Mouse (Mus musculus): Measurements from ENCODE around the gene 1700025G04Rik.

1700025G04Rik gene

DNA sequence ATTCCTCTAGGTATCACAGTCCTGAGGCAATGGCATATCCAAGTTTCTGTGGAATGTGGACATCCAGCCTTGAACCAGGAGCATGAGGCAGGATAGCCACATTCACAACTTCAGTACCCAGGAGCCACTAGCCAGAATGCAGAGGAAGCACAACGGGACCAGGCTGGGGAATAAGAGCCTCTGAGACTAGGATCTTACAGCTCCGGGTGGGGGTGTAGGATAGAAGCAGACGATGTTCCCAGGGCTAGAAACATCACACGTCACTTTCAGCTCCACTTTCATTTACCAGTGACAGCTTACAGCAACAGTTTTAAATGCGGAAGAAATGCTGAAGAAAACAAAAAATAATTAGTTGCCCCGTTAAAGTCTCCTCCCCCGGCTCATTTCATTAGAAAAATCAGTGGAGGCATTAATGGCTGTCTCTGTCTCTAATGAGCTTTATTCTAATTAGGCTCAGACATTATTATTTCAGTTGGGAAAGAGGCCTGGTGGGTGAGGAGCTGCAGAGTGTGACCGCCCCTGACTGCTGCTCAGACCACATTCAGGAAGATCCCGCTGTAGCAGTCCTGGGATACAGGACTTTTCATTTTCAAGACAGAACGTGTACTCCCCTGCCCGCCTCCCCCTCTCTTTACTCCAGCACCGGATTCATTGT, 189.1 kb downstream of the 1700025G04Rik start:
- DNase-seq (ENCODE audit: low read depth, low spot score), result no peak

DNA sequence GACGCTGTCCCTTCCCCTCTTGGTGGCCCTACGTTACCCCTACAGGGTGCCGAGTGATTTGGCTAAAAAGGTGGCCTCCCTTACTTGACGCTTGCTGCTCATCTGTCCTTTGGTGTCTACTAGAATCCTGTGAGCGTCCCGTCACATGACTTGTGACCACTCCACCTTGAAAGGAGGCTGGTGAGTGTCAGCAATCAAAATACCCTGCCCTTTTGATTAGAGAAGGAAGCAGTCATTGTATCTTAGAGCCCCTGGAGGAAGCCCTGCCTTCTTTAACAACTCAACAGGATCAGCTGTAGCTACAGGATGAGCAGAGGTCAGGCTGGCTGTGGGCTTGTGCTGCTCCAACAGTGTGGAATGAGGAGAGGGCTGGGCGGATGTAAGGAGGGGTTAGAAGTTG, 190.0 kb downstream of the 1700025G04Rik start:
- DNase-seq (ENCODE audit: low read depth, low spot score), result no peak

DNA sequence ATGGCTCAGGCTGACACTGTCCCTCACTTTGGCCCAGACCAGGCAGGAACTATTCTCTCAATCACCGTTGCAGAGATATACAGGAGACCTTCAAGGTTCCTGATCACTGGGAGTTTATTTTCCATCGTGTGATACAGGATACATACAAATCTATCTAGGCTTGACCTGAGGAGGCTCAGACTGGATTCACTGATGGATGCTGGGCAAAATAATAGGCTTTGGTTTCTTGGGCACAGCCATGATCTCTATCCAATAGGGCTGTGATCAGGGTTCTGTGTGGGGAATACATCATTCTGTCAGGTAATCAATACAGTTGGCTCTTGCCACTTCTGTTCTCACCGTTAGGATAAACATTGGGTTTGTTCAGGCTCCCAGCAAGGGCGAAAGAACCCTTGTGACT, 194.5 kb downstream of the 1700025G04Rik start:
- no peak for DNase-seq (ENCODE audit: low read depth, low spot score)

DNA sequence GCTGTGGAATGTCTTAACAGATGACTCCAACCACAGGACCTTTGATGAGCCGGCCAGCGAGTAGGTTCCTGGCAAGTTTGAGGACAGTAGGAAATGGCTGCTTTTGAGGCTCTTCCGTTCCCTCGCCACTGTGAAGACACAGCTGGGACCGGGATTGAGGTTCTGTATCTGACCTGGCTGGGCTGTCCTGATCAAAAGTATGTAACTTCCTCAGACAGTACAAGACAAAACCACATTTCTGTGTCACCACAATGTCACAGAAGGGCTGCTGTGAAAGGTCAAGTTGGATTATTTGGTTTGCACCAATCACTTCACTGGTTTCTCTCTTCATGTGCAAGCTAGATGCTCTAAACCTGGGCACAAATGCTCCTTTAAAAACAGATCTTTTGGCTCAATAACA, 195.9 kb downstream of the 1700025G04Rik start:
- no peak for DNase-seq (ENCODE audit: low read depth, low spot score)

DNA sequence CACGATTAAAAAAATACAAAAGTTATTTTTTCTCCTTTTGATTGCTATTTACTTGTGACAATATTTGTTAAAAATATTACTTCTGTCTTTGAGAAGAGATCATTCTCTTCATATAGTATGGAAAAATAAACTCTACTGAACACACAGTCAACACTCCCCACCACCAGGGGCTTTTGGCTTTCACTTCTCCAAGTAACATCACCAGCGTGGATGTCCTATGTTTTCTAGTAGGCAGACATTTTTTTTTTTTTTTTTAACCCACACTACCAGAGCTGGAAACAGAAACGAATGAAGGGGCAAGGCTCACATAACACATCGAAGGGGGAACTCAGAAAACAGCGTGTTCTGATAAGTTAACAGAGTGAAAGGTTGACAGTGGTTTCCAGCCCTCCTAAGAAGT, 197.9 kb downstream of the 1700025G04Rik start:
- peak; percentile 14 for DNase-seq (ENCODE audit: low read depth, low spot score)

DNA sequence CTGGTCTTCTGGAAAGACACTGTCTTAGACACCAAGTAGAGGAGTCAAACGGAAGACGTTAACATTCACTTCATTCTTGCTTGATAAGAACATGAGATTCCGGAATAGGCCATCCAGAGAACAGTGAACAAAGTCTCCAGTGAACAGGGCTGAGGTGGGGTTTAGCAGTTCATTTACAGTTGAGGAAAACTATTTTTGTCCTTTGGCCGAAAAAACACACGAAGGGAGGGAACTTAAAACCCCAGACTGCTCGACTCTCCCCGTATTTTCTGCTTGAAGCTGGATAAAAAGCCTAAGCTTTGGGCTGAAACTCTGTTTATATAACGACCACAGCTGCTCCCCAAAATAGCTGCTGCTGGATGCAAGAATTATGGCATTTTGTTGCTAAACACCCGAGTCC, 198.7 kb downstream of the 1700025G04Rik start:
- DNase-seq (ENCODE audit: low read depth, low spot score), result no peak

DNA sequence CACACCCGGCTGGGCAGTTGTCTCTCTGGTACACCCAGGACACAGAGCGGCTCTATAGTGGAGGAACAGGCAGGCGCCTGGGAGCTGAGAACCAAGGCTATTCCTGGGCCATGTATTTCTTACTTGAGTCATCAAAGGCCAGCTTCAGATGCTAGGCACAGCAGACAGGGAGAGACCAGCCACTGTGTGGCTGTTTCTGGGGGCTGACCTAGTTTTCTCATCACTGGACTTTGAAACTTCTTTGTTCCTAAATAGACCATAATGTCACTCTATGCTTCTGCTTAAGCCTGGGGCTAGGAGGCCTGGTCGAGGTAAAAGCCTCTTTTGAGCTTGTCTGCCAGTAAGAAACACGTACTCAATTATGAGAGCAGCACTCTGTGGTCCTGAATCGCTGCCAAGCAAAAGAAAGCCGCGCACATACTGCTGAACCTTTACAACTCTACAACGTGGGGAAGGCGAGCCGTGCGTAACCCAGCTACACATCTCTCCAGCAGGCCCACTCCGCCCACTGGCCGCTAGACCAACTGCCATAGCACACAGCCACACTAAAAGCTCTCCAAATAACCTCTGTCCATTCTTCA, 199.8 kb downstream of the 1700025G04Rik start:
- no peak for DNase-seq (ENCODE audit: low read depth, low spot score)

DNA sequence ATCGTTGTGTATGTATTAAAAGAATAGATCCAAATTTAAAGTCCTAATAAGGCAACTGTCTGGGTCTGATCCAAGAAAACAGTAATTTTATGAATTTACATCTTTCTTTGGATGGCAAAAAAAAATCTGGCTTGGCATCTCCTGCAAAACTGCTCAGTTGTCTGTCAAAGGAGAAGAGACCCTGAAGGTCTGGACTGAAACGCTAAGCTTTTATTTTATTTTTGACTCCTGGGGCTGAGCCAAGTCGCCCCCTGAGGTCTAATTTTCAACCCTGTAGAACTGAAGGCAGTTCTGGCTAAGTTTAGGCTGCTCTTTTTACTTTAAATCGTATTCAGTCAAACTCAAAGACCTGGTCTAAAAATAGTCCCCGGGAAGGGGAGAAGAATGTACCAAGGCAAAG, 202.3 kb downstream of the 1700025G04Rik start:
- DNase-seq (ENCODE audit: low read depth, low spot score), result no peak

DNA sequence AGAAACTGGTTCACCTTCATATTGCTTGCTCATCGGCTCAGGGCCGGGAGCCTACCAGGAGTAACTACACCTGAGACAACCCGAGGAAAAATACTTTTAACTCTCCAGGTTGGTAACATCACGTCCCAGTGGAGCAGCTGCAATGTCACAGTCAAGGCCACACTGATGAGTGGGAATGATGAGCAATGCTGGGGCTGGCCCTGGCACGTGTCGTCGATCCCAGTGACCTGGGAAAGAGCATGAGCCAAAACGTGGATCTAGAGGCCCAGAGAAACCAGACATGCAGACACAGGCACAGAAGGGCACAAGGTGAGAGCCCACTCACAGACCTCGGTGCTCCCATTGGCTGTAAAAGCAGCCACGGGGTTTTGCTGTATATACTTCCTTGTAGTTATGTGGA, 202.8 kb downstream of the 1700025G04Rik start:
- DNase-seq (ENCODE audit: low read depth, low spot score), result no peak

DNA sequence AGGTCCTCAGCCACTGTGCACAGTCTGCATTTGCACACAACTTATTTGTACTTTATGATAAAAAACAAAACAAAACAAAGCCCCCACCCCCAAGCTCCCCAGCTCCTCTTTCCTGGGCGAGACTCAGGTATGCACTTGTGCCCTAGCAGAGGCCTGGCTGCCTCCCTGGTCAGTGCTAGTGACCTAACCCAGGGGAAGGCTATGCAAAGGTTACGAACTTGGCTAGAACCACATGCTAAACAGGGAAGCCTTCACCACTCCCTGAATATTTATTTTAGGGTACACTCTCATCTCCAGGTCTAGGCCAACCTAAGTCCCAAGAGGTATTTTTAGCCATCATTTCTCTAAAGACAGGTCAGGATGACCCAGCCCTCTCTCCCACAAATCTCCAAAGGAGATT, 203.8 kb downstream of the 1700025G04Rik start:
- DNase-seq (ENCODE audit: low read depth, low spot score), result no peak

DNA sequence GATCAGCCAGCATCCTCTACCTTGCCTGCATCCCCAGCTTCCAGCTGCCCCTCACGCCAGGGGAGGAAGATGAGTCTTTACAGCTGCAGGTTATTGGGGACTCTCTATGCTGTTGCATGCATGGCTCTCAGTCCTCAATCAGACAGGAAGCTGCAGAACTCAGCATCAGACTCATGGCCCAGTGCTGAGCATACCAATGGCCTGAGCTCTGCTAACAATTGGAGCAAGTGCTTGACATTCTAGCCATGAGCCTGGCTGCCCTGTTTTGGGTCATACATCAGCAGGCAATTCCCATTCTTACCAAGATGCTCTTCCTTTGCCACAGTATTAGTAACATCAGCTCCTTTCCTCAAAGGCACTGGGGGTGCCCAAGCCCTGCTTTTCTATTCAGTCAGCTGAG, 208.7 kb downstream of the 1700025G04Rik start:
- DNase-seq (ENCODE audit: low read depth, low spot score), result no peak

DNA sequence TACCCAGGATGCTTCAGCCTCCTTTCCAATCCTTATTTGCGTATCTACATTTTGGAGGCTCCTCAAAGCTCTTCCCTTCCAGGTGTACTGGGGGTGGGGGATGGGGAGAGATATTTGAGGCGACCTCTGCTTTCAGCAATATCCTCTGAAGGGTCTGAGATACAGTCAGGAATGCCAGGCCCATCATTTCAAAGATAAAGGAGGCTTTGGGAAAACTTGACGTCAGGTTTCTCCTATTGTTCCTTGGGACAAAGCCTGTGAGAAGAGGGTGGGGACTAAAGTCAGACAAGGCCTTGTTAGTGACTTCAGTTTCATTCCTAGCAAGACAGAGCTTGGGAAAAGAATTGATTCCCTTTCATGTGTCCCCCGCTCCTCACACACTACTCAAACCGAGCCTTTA, 209.2 kb downstream of the 1700025G04Rik start:
- DNase-seq (ENCODE audit: low read depth, low spot score), result no peak

DNA sequence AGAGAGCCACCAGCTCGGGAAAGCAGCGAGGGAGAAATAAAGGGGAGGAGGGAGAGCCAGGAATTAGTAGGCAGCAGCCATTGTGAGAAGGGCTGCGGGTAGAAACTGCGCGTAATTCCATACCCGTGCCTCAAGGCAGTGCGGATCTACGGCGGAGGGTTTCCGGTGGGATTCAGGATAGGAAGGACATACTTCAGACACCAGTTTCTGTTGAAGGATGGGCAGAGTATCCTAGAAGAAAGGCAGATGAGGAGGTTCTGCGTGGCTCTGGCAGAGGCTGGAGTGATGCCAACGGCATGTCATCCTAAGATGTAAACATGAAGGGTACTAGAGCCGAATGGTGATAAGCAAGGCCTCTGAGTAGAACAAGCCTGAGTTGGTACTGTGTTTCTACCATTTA, 210.0 kb downstream of the 1700025G04Rik start:
- no peak for DNase-seq (ENCODE audit: low read depth, low spot score)

DNA sequence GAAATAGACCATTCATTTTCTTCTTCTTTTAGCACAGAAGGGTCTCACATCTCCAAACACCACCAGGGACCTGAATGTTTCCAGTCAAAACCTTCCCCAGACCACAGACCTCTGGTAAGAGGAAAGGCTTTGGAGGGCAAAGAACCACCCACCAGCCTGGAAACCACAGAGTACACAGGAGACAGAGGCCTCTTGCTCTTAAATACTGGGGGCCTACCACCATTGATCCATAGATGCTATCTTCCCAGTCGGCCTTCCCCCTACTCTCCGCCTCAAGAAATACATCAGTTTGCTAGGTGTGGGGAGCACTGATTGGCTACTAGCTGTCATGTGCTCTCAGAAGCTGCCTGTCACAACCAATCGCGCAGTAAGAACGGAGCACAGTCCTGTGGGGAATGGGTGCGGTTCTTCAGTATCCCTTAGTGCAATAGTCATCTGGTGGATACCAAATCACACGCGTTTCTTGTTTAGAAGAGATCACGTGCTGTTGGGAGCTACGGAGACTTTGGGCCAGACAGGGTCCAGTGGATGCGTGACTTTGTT, 210.5 kb downstream of the 1700025G04Rik start:
- DNase-seq (ENCODE audit: low read depth, low spot score), result no peak

DNA sequence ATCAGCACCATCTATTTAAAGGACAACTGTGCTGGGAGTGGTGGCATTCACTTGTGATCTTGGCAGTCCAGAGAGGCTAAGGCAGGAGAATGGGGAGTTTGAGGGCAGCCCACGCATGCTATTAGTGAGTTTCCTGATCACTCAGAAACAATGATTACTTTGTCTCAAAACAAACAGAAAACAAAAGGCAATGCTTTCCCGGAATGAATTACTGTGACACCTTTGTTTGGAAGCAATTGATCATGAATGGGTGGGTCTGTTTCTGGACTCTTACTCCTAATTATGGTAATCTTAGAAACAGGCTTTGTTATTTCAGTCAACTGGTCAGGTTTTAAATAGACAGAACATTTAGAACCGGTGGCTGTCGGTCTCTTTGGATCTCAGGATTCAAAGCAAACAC, 211.5 kb downstream of the 1700025G04Rik start:
- no peak for DNase-seq (ENCODE audit: low read depth, low spot score)

DNA sequence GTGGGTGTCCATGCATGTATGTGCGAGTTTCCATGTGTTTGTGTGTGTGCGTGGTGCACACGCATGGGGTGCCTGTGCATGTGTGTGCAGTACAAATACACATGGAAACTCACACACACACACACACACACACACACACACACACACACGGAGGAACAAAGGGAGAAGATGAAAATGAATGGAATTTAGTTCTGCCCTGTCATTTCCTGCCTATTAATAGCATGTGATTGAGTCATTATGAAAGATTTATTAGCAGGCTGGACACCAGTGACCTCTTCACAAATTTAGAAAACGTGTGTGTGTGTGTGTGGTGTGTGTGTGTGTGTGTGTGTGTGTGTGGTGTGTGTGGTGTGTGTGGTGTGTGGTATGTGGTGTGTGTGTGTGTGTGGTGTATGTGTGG, 217.0 kb downstream of the 1700025G04Rik start:
- no peak for DNase-seq (ENCODE audit: low read depth, low spot score)

DNA sequence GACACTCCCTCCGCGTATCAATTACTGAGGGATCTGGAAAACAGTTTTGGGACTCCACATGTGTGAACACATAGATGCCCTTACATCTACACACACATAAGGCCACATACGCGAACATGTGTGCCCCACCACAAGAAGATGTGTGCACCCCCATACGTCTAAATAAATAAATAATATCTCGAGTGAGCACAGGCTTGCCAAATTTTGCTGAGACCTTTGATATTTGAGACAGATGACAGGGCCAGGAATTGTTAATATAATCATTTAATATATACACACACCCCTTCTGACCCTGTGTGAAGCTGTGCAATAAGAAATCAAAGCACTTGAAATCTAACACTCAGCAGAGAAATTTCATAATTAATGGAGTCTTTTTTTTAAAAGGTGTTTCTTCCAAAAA, 225.6 kb downstream of the 1700025G04Rik start:
- no peak for DNase-seq (ENCODE audit: low read depth, low spot score)

DNA sequence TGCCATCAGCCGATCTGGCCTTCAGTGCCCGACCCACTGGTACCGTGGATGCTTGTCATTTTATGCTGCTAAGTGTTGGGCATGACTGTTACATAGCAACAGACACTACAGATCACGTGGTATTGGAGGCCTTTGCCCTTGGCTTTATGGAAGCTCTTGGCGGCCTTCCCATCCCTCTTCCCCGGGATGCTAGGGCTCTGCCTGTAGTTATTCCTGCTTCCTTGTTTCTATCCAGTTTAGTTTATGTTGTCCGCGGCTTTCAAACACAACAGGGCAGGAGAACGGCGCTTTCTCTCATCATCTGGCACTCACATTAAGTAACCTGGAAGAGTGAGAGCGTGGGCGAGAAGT, 226.2 kb downstream of the 1700025G04Rik start:
- DNase-seq (ENCODE audit: low read depth, low spot score), result no peak

DNA sequence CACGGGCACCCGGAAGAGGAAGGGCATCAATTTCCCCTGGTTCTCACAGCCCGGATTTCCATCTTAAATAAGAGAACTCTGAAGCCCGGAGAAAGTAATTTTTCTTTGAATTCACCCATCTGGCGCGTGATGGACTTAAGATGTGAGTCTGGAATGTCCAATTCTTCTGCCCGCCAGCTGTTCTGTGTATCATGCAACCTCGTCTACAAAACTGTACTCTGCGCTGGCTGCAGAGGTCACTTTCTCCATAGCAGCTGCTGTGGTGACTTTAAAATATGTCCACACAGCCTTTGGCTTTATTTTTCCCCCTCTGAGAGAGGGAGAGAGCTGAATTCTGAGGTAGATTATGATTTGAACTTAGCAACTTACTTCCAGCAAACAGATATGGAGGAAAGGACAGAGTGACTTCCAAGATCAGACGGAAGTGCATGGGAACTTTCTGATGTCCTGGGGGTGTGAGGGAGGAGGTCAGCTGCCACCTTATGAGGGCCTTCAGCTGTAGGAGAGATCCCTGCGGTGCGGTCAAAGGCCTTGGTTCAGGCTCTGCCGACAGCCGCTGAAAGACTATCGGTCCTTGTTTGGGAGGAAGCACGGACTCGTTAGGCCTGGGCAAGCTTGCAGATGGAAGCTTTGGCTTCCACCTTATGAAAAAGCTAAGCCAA, 226.7 kb downstream of the 1700025G04Rik start:
- DNase-seq (ENCODE audit: low read depth, low spot score), result no peak

DNA sequence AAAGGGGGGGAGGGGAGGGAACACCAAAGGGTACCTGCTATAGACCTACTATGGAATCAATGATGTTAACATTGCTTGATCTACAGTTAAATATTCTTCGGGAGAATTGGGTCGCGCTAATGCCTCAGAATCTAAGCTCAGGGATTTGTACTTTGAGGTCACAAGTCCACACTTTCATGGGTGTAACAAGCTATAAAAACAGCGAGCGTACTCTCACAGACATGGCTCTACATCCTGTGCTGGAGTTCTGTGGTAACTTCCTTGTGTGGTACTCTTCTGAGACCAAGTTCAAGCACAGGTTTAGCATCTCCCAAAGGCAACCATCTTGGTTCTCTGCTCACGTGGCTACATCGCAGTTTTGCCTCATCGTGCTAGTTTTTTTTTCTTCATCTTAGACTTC, 227.8 kb downstream of the 1700025G04Rik start:
- DNase-seq (ENCODE audit: low read depth, low spot score), result no peak

DNA sequence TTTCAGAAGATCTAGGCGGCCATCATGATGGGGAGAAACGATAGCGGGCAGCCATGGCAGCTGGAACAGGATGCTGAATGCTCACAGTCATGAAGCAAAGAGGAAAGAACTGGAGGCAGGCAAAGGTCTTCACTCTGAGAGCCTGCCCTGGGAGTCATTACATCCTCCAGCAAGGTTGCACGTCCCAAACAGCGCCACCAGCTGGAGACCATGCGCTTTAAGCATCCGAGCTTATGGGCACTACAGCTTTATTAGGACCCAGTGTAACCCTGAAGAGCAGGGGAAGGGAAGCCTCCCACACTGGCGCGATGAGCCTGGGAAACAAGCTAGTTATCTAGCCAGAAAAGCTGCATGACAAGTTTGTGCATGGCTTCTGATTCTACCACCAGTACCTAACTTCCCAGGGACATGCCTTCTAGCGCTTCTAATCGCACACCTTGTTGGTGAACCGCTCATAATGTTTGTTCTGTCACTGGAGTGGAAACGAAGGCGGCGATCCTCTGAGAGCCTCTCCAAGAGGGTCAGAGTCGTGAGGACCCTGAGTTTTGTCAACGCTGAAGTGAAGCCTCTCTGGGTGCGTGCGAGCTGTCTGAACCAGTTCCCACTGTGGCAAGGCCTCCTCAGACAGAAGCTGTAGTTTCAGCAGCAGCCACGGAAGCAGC, 228.5 kb downstream of the 1700025G04Rik start:
- DNase-seq (ENCODE audit: low read depth, low spot score), result peak; percentile 7

DNA sequence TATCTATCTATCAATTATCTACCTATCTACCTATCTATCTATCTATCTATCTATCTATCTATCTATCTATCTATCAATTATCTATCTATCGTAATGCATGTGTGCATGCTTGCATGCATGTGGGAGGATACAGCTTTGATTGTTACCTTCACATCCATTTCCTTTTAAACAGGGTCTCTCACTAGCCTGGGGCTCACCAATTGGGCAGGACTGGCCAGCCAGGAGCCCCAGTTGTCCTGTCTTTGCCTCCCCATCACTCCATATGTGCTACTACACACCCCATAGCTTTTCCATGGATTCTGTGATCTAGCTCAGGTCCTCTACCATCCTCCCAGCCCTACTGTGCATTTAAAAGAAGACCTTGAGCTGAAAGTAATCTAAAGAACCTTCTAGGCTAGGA, 231.5 kb downstream of the 1700025G04Rik start:
- no peak for DNase-seq (ENCODE audit: low read depth, low spot score)

DNA sequence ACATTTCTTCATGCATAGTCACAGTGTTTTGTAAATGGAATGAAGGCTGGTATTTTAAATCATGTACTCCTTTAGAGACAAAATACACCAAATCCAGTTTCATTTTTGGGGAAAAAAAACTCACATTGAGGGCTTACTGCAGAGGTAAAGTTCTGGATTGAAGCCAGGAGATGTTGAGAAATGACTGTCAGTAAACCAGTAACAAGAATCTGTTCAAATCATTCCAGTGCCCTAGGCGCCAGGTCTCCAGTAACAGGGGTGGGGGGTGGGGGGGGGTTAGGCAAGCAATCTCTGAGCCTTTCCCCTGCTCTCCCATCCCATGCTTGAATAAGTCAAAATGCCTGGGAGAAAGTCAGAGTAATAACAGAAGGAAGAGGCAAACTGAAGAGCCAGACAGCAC, 234.4 kb downstream of the 1700025G04Rik start:
- DNase-seq (ENCODE audit: low read depth, low spot score), result no peak
